Mouse (Mus musculus) midbrain, embryonic 16.5 days (tissue): Measurements from ENCODE around the gene Atp6v0c. TPM values are rescaled to one million over a fixed set of nuclear protein-coding genes. Genes with fewer than 3 reads are reported as not detected.

ENCODE experiments used
- ATAC-seq: fragments of 200-750 bp; cut with Nextera tagmentation; 2 replicates; pipeline ENCODE4 v1.8.0; 2017; ENCODE audit warnings: moderate TSS enrichment
- H3K27ac ChIP-seq: fragments of 300-500 bp; sonication (generic); 2 replicates; pipeline ENCODE4 v1.5.1; 2014; ENCODE audit warnings: mild to moderate bottlenecking, low read length, mixed read lengths
- H3K27me3 ChIP-seq: fragments of 300-500 bp; sonication (generic); 2 replicates; pipeline ENCODE4 v1.6.1; 2014; ENCODE audit warnings: low read depth, low read length, mixed read lengths; ENCODE audit not compliant: control insufficient read depth, insufficient read depth
- H3K36me3 ChIP-seq: fragments of 300-500 bp; sonication (generic); 2 replicates; pipeline ENCODE4 v1.6.1; 2014; ENCODE audit warnings: mild to moderate bottlenecking, low read length, moderate library complexity, mixed read lengths; ENCODE audit not compliant: control insufficient read depth, insufficient read depth
- H3K4me1 ChIP-seq: fragments of 300-500 bp; sonication (generic); 2 replicates; pipeline ENCODE4 v1.6.1; 2014; ENCODE audit warnings: mild to moderate bottlenecking, low read length, mixed read lengths; ENCODE audit not compliant: control insufficient read depth, insufficient read depth
- H3K4me2 ChIP-seq: fragments of 300-500 bp; sonication (generic); 2 replicates; pipeline ENCODE4 v1.6.1; 2014; ENCODE audit warnings: mild to moderate bottlenecking, low read length, mixed read lengths
- H3K4me3 ChIP-seq: fragments of 300-500 bp; sonication (generic); 2 replicates; pipeline ENCODE4 v1.5.1; 2014; ENCODE audit warnings: low read depth, mild to moderate bottlenecking, low read length, moderate library complexity, mixed read lengths
- H3K9ac ChIP-seq: fragments of 300-500 bp; sonication (generic); 2 replicates; pipeline ENCODE4 v1.6.1; 2014; ENCODE audit warnings: low read depth, low read length, mixed read lengths
- H3K9me3 ChIP-seq: fragments of 300-500 bp; sonication (generic); replicated peaks from 2 replicates; pipeline ENCODE4 v1.6.1; 2014; ENCODE audit warnings: mild to moderate bottlenecking, low read length, mixed read lengths; ENCODE audit not compliant: control insufficient read depth, poor library complexity, severe bottlenecking
- WGBS: fragments of 180-500 bp; shearing (Covaris S2); extraction: QIAGEN DNeasy Blood & Tissue Kit; methylation state at CpG from one replicate; pipeline ENCODE4 v1.1.7; 2014; 5-methylcytosine and 5-hydroxymethylcytosine counted together
- polyA plus RNA-seq: library from polyadenylated mRNA; unstranded; fragments of >200 nt; fragmentation: Nextera tagmentation; extraction: Ambion mirVana; gene quantifications from 2 replicates; pipeline ENCODE4 v1.2.1, GENCODE M21; 2015

The Atp6v0c gene
- polyA plus RNA-seq, 1 experiment from 2014 or later: 1,629 TPM

DNA sequence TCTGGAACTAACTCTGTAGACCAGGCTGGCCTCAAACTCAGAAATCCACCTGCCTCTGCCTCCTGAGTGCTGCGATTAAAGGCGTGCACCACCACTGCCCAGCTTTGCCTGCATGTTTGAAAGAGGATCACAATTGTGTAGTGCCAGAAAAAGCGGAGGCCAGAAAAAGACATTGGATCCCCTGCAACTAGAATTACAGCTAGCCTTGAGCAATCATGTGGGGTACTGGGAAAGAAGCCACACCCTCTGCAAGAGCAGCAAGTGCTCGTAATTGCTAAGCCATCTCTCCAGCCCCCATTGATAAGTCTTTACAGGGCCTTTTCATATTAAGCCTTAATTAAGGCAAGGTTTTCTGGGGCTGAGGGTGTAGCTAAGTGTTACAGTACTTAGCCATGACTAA is 22.0 kb upstream of the Atp6v0c start:
- no peak for ATAC-seq
- Histone ChIP-seq H3K27me3 (no peaks in the 10 kb centered on the region), H3K4me3 (no peak overlapping the region), H3K27ac (no peak overlapping the region), H3K9ac (no peak overlapping the region), H3K36me3 (peaks cover 4% of the 10 kb centered on the region; the same call in 1 of the 2 replicates), H3K4me2 (no peak overlapping the region), H3K4me1 (no peaks in the 10 kb centered on the region), H3K9me3 (no peaks in the 10 kb centered on the region)
- WGBS: 80% methylated on average over 4 of the region's 4 CpGs

DNA sequence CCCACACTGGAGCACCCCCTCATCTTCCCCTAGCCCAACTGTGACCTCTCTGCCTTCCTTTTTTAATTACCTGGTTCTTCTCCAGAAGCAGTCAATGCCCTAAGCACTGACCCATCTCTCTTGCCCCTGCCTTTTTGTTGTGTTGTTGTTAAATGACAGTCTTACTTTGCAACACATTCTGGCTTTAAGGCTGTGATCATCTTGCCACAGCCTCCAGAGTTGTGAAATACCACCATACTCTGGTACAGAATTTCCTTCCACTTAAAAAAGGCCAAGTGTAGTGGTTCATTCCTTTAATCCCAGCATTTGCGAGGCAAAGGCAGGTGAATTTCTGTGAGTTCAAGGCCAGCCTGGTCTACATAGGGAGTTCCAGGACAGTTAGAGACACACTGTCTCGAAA is 21.4 kb upstream of the Atp6v0c start:
- Histone ChIP-seq H3K27me3 (no peaks in the 10 kb centered on the region), H3K27ac (no peak overlapping the region), H3K9ac (no peak overlapping the region), H3K4me3 (no peak overlapping the region), H3K4me2 (no peak overlapping the region), H3K4me1 (no peaks in the 10 kb centered on the region), H3K36me3 (peaks cover 4% of the 10 kb centered on the region; the same call in 1 of the 2 replicates), H3K9me3 (no peaks in the 10 kb centered on the region)
- WGBS: 81% methylated on average over 2 of the region's 2 CpGs
- ATAC-seq: no peak

DNA sequence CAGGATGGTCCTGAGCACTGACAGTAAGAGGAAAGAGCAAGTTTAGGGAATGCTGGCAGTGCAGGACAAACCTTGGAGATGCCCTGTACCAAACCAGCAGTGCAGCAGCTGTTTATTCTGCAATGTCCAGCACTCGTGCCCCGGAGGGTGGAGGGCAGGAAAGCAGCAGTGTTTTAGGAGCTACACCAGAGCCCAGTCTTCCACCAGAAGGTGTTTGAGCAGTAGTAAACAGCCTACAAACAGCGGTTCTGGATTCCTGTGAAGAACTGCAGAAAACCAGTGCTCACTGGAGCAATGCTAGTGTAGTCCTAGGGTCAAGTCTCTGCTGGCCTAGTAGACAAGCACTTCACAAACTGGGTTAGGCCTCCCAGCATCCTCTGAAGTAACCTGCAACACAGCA is 4.8 kb upstream of the Atp6v0c start:
- Histone ChIP-seq H3K36me3 (no peaks in the 10 kb centered on the region), H3K27ac (no peak overlapping the region), H3K9me3 (no peaks in the 10 kb centered on the region), H3K27me3 (no peaks in the 10 kb centered on the region), H3K4me1 (peaks cover 8% of the 10 kb centered on the region), H3K4me3 (no peak overlapping the region), H3K4me2 (no peak overlapping the region), H3K9ac (no peak overlapping the region)
- 79% methylated on average over 3 of the region's 3 CpGs for WGBS
- no peak for ATAC-seq

DNA sequence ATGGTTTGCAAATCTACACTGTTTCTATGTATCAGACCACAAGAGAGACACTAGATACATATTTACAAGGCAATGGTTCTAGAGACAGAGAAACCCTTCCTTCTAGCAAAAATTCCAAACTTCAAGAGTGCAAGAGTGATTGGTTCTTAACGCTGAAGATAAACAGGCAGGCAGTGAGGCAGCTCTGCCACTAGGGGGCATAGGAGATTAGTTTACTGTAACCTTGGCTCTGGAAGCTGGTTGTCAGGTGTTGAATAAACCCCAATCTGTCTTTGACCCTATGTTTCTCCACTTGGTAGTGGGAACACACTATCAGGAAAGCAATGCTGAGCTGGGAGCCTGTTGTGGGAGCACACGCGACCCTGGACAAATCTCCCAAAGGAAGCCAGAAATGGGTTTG is 3.9 kb upstream of the Atp6v0c start:
- Histone ChIP-seq H3K9me3 (no peaks in the 10 kb centered on the region), H3K27me3 (no peaks in the 10 kb centered on the region), H3K4me3 (no peak overlapping the region), H3K4me2 (no peak overlapping the region), H3K36me3 (no peaks in the 10 kb centered on the region), H3K4me1 (peaks cover 8% of the 10 kb centered on the region), H3K9ac (no peak overlapping the region), H3K27ac (no peak overlapping the region)
- WGBS: 4% methylated on average over 3 of the region's 3 CpGs
- ATAC-seq: no peak

DNA sequence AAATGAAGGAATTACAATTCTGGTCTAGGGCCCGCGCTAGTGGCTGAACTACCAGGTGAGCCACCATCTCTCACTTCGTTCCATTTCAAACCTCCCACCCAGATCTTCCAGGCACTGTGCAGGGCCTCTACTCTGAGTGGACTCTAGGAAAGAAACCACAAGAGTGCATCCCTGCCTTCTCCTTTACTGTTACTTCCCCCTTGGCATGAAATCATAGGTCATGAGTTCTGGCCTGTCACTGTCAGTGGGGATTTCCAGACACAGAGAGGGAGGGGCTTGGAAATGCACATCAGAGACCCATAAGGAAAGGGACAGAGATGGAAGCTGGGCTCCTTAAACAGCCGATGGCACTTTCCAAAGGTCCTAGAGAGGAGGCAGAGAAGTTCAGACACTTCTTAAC is 2.2 kb upstream of the Atp6v0c start:
- Histone ChIP-seq H3K36me3 (no peaks in the 10 kb centered on the region), H3K9ac (no peak overlapping the region), H3K9me3 (no peaks in the 10 kb centered on the region), H3K27ac (no peak overlapping the region), H3K4me3 (no peak overlapping the region), H3K27me3 (no peaks in the 10 kb centered on the region), H3K4me1 (peaks cover 25% of the 10 kb centered on the region), H3K4me2 (no peak overlapping the region)
- no peak for ATAC-seq
- WGBS: 87% methylated on average over 4 of the region's 4 CpGs

DNA sequence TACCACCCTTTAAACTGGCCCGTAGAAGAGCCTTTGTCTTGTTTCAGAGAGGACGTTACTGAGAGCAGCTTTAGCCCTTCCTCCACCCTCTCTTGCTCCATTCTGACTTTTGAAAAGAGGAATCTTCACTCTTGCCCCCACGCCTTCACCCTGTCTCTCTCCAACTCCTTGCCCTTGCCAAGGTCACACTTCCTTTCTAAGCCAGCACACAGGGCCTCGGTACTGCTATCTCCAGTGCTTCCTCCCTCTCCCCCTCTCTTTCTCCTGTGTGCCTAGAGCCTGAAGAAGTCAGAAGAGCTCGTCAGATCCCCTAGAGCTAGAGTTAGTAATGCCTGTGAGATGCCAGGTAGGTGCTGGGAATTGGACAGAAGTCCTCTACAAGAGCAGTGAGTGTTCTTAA is 1.2 kb upstream of the Atp6v0c start:
- H3K4me3 ChIP-seq: no peak overlapping the region
- ATAC-seq: no peak
- peaks cover 29% of the 10 kb centered on the region for H3K4me1 ChIP-seq
- H3K9ac ChIP-seq: no peak overlapping the region
- H3K27ac ChIP-seq: no peak overlapping the region
- H3K4me2 ChIP-seq: no peak overlapping the region
- H3K27me3 ChIP-seq: no peaks in the 10 kb centered on the region
- 89% methylated on average over 5 of the region's 5 CpGs for WGBS
- H3K9me3 ChIP-seq: no peaks in the 10 kb centered on the region
- H3K36me3 ChIP-seq: no peaks in the 10 kb centered on the region

DNA sequence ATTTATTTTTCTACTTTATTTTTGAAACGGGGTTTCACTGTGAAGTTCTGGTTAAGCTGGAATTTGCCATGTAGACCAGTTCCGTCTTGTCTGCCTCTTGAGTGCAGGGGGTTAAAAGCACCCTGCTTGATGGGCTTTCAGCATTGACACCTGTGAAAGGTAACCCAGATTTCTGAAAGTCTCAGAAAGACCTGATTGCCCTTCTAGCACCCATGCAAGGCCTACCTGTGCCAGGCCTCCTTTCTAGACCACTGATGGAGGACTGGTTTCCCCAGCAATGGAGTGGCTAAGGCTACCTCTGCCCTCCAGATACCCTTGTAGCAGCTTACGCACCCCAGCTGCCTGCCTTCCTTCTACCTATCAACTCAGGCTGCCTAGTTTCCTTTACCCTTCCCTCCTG is 623 bp upstream of the Atp6v0c start:
- Histone ChIP-seq H3K4me3 (peak overlapping the region; percentile 75), H3K4me1 (peaks cover 29% of the 10 kb centered on the region), H3K36me3 (no peaks in the 10 kb centered on the region), H3K27me3 (no peaks in the 10 kb centered on the region), H3K27ac (peak overlapping the region; percentile 99), H3K9ac (peak overlapping the region; percentile 90), H3K9me3 (no peaks in the 10 kb centered on the region), H3K4me2 (peak overlapping the region; percentile 82)
- ATAC-seq: no peak
- whole genome bisulfite sequencing: 65% methylated on average over 3 of the region's 3 CpGs

DNA sequence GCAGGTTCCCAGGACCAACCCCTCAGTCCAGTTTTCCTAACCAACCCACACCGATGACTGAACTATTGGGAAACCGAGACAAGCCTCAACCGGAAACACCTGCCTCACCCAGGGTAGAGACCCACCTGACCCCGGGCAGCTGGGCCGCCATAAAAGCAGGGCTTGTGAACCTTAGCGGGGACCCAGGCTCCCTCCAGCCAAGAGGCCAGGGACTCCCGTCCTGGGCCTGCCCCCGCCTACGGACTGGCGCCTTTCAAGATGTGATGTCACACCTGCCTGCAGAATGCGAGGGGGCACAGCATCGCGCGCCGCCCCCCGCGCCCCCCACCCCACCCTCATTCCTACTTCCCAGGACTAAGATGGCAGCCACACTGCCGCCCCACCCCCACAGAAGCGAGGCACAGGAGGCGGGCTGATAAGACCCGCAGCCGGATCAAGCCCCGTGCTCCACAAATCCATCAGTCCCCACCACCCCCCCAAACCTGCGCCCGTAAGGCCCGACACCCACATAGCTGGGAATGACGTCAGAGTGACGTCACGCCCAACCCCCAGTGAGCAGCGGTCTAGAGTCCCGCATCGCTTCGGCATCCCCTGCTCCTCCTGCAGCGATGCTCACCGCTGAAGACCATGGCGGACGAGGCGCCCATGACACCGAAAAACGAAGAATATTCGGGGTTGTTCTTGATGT is 768 bp downstream of the Atp6v0c start:
- ATAC-seq: peak; percentile 63
- Histone ChIP-seq H3K4me3 (peak overlapping the region; percentile 75), H3K9ac (peak overlapping the region; percentile 90), H3K27ac (peak overlapping the region; percentile 99), H3K4me1 (peaks cover 29% of the 10 kb centered on the region), H3K27me3 (no peaks in the 10 kb centered on the region), H3K36me3 (no peaks in the 10 kb centered on the region), H3K9me3 (no peaks in the 10 kb centered on the region), H3K4me2 (peak overlapping the region; percentile 82)
- under 1% methylated on average over 40 of the region's 41 CpGs for WGBS

DNA sequence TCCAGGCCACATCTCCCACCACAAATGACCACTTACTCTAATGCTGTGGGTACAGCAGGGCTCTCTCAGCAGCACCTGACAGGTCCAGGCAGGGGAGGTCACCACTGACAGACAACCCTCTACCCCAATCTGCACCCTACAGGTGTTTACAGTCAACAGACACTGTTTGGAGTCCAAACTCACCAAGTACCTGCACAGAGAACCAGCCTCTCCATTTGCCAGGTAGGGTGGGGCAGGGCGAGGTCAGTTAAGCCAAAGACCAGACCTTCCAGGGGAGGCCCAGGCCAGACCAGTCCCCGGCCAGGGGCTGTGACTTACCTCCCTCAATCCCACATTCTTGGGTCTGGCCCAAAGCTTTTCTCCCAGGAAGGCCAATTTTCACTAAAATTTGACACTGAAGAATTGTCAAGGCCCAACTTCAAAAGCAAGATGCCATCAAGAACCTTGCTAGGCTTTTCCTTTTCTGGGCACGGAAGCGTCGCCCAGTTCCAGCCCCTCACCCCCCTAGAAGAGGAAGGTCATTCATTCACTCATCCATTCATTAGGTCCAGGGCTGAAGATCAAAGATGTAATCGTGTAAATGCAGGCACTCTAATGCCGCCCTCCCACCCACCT is 1.5 kb downstream of the Atp6v0c start:
- 63% methylated on average over 7 of the region's 7 CpGs for WGBS
- peak overlapping the region; percentile 82 for H3K4me2 ChIP-seq
- H3K27me3 ChIP-seq: no peaks in the 10 kb centered on the region
- no peak for ATAC-seq
- H3K9ac ChIP-seq: peak overlapping the region; percentile 90
- H3K9me3 ChIP-seq: no peaks in the 10 kb centered on the region
- H3K4me3 ChIP-seq: peak overlapping the region; percentile 75
- no peaks in the 10 kb centered on the region for H3K36me3 ChIP-seq
- peaks cover 28% of the 10 kb centered on the region for H3K4me1 ChIP-seq
- peak overlapping the region; percentile 99 for H3K27ac ChIP-seq
